Mouse (Mus musculus) naive thymus-derived CD4-positive, alpha-beta T cell, adult 2 months (primary cell): ENCODE measurements at regions not wholly inside any gene's neighbourhood (a gene's known extent, or its start where the extent isn't known, plus 50 kb on each side); places are given as distances from the start of the nearest gene placed in this dataset.

Source experiments
- DNase-seq: peaks from one replicate; pipeline ENCODE4 v3.0.0-alpha.2; 2011; ENCODE audit warnings: low read depth

GRCm38 (mm10) chr7:145043455-145044149 lies 103.9 kb upstream of the Ccnd1 start:
- DNase-seq, result no peak

GRCm38 (mm10) chr7:145040871-145041270 lies 101.1 kb upstream of the Ccnd1 start:
- DNase-seq, result no peak

GRCm38 (mm10) chr7:145034385-145034784 lies 94.7 kb upstream of the Ccnd1 start:
- no peak for DNase-seq

- DNase-seq, result no peak
These were observed 91.5 kb upstream of the Ccnd1 start for GRCm38 (mm10) chr7:145031275-145031674.

GRCm38 (mm10) chr7:145030635-145031141 lies 91.0 kb upstream of the Ccnd1 start:
- DNase-seq, result no peak

- no peak for DNase-seq
These were observed 89.9 kb upstream of the Ccnd1 start for GRCm38 (mm10) chr7:145029622-145030021.

GRCm38 (mm10) chr7:145029124-145029523 lies 89.4 kb upstream of the Ccnd1 start:
- peak; percentile 7 for DNase-seq

- DNase-seq, result no peak
These were observed 87.3 kb upstream of the Ccnd1 start for GRCm38 (mm10) chr7:145027061-145027460.

- no peak for DNase-seq
These were observed 86.2 kb upstream of the Ccnd1 start for GRCm38 (mm10) chr7:145026014-145026285.

GRCm38 (mm10) chr7:145025186-145026013 lies 85.7 kb upstream of the Ccnd1 start:
- DNase-seq, result no peak

- no peak for DNase-seq
These were observed 84.9 kb upstream of the Ccnd1 start for GRCm38 (mm10) chr7:145024651-145025050.

GRCm38 (mm10) chr7:145019137-145019536 lies 79.4 kb upstream of the Ccnd1 start:
- no peak for DNase-seq

GRCm38 (mm10) chr7:145018149-145018548 lies 78.4 kb upstream of the Ccnd1 start:
- no peak for DNase-seq

- no peak for DNase-seq
These were observed 75.8 kb upstream of the Ccnd1 start for GRCm38 (mm10) chr7:145015463-145016085.

GRCm38 (mm10) chr7:145010757-145011156 lies 71.0 kb upstream of the Ccnd1 start:
- no peak for DNase-seq

- no peak for DNase-seq
These were observed 70.3 kb upstream of the Ccnd1 start for GRCm38 (mm10) chr7:145010004-145010403.

GRCm38 (mm10) chr7:145008662-145009333 lies 69.1 kb upstream of the Ccnd1 start:
- DNase-seq, result no peak

GRCm38 (mm10) chr7:145007216-145007615 lies 67.5 kb upstream of the Ccnd1 start:
- DNase-seq, result no peak

GRCm38 (mm10) chr7:145001503-145002084 lies 61.9 kb upstream of the Ccnd1 start:
- no peak for DNase-seq

- no peak for DNase-seq
These were observed 60.0 kb upstream of the Ccnd1 start for GRCm38 (mm10) chr7:144999741-145000140.

- no peak for DNase-seq
These were observed 57.1 kb upstream of the Ccnd1 start for GRCm38 (mm10) chr7:144996847-144997246.

- DNase-seq, result no peak
These were observed 54.5 kb upstream of the Ccnd1 start for GRCm38 (mm10) chr7:144994229-144994628.
